Mouse (Mus musculus): ENCODE results near the gene M6pr. TPM values are rescaled to one million over a fixed set of nuclear protein-coding genes. Genes with fewer than 3 reads are reported as not detected.

M6pr gene
- 10 to 100 TPM; 62.3 to 64.3 TPM for total RNA-seq (2021)

DNA sequence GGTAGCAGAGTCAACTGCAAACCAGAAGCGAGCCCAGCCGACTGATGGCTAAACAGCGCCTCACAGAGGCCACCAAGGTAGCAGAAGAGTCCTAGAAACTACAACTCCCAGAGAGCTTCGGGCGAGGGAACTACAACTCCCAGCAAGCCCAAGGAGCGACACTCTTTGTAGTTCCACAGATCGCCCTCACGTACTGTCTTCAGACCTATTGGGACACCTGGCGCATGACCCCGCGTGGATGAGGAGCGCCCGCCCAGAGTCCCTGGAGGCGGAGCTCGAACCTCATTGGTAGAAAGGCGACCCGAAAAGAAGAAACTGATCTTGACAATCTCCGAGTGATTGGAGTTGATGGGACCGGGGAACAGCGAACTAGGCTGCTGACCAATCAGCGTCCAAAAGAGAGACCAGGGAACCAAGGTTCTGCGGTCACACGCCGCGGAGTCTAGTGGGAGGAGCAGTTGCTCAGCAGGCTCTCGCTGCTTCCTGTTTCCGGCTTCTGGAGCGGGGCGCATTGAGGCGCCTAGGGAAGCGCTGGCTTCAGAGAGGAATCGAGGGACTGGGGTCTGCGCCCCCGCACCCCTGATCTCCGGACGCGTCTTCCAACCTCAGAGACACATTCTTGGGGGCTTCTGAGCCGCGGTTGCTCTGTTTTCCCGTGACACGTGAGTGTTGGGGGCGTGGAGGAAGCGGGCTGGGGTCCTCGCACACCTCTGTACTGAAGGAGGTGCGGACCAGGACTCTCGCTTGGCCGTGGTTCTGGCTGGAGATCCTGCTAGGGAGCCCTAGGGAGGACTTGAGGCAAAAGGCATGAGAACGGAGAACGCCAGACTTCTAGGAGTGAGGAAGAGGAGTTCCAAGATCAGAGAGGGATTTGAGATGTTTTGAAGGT, at the start of gene M6pr:
Gene M6pr, plus strand, starts transcription at position 216 of the 889 bp plus-strand sequence.
- DNase-seq (ENCODE audit: low spot score in 2 of 2) = peak; percentile 95 to 100
- intact Hi-C loops (cut with DNase I) = loop anchor here (2.0 kb wide), 1 partner anchor 30 kb away; no protein-coding TSS in a partner anchor

DNA sequence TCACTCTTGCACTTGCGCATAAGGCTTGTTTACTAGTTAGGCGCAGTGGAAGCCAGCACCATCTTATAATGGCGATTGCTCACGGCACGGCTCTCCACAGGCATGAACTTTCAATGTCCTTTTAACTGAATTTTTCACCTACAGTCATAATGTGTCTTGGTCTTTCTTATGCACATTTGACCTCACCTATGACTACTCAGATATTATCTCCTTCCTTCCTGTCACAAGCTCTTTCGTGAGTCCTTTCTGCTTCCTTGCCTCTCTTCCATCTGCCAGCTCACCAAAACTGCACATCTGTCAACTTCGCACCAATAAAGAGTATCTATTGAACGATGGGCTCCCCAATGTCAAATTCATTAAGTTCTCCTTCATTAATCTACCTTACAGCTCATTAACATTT, 46.0 kb upstream of the M6pr start:
- intact Hi-C loops (cut with DNase I) = no loop called here
- no peak for DNase-seq (ENCODE audit: low spot score in 2 of 2)

DNA sequence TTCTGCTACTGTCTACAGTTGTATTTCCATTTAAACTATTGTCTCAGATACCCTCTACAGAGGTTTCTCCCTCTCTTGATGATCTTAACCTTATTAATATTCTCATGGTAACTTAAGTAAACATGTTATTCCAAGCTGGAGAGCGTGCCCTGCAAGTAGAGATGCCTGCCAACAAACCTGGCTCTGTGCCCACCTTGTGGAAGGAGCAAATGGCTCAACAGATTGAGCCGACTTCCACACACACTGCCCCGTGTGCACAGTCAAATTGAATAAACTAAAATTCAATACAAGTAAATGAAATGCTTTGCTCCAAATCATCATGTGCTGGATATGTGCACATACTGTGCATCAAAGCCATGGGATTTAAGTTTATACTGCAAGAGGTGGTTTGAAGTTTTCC, 40.0 kb upstream of the M6pr start:
- peak; percentile 22 to 42 for DNase-seq (ENCODE audit: low spot score in 2 of 2)
- intact Hi-C loops (cut with DNase I) = no loop called here

DNA sequence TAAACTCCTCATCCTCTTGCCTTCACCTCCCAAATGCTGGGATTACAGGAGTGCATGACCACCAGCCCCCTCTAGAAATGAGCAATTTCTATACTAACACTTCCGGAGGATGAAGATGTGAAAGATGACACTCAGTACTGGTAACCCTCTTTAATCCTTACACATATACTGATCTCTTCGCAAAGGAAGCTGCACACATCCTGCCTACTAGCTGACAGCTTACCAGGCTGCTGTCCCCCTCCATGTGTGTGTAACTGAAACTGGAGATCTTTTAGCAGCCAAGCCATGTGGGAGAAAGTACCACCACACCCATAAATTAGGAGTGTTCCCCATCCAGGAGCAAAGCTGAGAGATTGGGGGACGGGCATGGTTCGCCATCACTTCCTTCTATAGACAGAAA, 39.4 kb upstream of the M6pr start:
- intact Hi-C loops (cut with DNase I) = no loop called here
- no peak for DNase-seq (ENCODE audit: low spot score in 2 of 2)

DNA sequence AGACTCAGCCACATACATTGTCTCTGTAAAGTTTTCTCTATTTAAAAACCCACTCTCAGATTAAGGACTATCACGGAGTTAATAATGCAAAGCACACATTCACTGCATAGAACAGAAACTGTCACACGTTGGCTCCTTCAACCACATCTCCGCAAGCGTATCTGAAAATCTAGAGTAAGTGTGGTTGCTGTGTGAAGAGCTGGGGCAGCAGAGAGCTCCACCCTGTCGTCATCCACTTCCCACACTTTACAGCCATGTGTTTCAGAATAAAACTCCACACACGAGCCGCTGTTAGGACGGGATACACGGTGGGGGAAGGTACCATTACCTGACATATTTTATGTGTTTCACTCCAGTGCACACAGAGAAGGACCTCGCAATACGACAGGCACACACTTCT, 38.4 kb upstream of the M6pr start:
- DNase-seq (ENCODE audit: low spot score in 2 of 2) = peak in 1 of 2 experiments; percentile 23
- intact Hi-C loops (cut with DNase I) = no loop called here

DNA sequence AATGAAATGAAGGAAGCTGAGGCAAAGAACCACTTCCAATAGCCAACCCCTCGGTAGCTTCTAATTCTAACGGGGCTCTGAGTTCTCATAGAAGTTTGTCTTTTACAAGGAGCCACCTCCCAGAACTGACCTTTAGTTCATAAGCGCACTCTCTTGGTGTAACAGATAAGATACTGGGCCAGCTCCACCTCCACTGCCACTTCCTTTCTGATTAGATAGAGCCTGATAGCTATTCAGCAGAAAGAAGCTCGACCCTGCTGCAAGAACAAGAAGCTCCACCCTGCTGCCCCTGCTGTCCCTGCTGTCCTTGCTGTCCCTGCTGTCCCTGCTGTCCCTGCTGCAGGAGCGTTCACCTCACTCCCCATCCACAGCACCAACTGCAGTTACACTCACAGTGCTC, 34.0 kb upstream of the M6pr start:
- no peak for DNase-seq (ENCODE audit: low spot score in 2 of 2)
- intact Hi-C loops (cut with DNase I) = no loop called here

DNA sequence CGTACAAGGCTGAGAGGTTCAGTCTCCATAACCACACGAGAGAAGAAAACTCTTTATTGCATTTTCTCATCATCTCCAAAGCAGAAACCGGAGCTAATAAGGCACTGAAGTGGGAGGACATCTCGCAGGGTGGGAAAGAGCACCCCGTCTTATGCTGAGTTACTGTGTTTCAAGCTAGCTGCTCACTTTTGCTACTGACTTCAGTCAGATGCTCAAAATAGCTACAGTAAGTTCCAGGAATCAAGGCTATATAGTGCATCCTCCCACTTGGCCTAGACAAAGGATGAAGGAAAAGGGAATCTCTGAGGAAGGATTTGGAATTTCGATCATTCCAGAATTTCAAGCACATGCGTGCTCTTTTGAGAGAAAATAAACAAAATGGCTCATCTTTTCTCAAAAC, 32.0 kb upstream of the M6pr start:
- intact Hi-C loops (cut with DNase I) = no loop called here
- DNase-seq (ENCODE audit: low spot score in 2 of 2) = no peak

DNA sequence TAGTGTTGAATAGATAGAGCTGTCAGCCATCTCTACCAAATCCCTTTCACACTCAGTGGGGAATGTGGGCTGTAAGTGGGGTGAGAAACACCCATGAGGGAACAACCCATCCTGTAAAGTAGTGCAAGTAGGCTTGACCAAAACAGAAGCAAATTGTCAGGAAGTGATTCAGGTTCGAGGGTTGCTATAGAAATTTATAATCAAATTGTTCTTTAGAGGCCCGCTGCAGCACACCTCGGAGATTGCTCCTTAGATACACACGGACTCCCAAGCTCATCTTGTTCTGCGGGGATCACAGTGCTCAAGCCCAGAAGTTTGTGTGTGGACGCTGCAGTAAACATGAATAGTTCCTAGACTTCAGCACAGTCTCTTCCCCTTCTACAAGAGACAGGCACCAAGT, 25.7 kb upstream of the M6pr start, which contains the start of gene Klrg1:
Gene Klrg1, minus strand, starts transcription at position 101 of the 400 bp plus-strand sequence.
- intact Hi-C loops (cut with DNase I) = no loop called here
- no peak for DNase-seq (ENCODE audit: low spot score in 2 of 2)

DNA sequence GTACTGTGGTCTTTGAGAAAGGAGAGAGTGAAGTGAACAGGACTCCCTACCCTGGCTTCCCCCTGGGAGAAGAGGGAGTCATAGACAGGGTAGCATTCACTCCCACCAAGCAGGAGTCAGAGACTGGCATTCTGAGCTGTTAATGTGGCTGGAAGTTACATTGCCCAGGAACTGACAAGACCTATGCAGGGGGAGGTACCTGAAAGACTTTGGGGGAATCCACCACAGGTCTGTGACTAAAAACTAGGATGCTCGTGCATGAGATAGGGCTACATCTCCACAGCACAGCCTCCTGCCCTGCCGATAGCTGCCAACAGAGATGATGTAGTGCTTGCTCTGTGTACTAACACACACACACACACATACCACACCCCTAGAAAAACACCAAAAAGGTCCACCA, 25.1 kb upstream of the M6pr start:
- DNase-seq (ENCODE audit: low spot score in 2 of 2) = no peak
- intact Hi-C loops (cut with DNase I) = no loop called here

DNA sequence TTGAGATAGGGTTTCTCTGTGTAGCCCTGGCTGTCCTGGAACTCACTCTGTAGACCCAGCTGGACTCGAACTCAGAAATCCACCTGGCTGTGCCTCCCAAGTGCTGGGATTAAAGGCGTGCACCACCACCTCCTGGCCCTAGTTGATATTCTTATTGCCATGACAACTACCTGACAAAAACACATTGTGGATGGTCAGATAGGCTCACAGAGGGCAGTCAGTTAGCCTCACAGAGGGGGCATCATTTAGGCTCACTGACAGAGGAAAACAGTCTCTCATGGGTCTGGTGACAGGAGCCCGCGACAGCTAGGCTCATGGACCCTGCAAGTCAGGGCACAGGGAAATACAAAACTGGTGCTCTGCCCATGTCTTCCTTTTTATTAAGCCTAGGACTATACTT, 24.2 kb upstream of the M6pr start:
- DNase-seq (ENCODE audit: low spot score in 2 of 2) = no peak
- intact Hi-C loops (cut with DNase I) = no loop called here

DNA sequence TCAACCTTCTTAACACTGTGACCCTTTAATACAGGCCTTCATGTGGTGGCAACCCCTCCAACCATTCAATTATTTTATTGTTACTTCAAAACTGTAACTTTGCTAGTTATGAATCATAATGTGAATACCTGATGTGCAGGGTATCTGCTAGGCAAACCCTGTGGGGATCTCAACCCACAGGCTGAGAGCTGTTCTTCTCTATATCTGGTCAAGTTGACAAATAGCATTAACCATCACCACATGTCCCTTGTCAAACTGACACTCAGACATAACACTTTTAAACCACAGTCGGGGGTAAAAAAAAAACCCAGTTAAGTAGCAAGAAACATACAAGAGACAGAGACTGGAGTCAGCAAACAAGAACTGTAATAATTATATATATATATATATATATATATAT, 23.7 kb upstream of the M6pr start:
- intact Hi-C loops (cut with DNase I) = no loop called here
- DNase-seq (ENCODE audit: low spot score in 2 of 2) = no peak

DNA sequence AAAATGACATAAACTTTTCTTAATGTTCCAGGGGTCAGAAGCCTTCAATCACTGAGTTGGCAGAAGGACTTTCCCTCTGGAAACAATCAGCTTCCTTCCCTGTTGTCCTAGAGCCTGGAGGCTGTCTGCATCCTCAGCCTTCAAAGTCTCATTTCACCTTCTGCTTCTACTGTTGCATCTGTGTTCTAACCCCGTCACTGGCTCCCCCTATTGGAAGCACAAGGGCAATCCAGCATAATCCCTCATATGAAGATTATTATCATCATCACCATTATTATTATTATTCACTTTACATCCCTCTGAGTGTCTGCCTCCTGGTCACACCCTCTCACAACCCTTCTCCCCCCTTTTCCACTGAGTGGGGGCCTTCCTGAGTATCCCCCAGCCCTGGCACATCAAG, 20.3 kb upstream of the M6pr start:
- DNase-seq (ENCODE audit: low spot score in 2 of 2) = no peak
- intact Hi-C loops (cut with DNase I) = no loop called here

DNA sequence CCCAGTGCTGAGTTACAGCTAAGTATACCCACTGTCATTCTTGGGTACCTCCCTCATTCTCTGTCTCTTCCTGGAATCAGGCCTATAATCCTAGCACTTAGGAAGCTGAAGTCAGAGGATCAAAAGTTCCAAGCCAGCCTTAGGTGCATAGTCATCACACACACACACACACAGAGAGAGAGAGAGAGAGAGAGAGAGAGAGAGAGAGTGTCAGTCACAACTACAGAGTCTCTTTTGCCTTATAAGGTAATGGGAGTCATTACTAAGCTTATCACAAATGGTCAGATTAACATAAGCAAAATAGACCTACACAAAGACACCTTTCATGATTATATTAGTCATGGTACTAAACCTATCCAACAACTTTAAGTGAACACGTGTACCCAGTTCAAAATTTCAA, 19.2 kb upstream of the M6pr start:
- DNase-seq (ENCODE audit: low spot score in 2 of 2) = no peak
- intact Hi-C loops (cut with DNase I) = no loop called here

DNA sequence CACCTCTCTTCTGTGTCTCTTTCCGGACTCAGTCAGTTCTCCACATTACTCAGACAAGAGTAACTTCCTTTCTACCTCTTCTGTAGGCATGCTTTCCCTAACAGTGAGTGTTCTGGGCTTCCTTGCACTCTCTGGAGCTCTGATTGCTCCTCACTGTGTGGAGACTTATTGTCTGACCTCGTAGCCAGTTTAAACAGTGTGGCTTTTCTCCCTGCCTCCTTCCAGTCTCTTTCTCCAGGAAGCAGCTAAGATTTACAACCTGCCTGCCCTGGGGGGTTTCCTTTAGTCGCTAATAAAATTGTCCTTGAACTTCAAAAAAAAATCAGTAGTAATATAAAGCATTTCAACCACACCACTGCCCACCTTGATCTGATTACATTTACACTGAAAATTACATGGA, 18.3 kb upstream of the M6pr start:
- DNase-seq (ENCODE audit: low spot score in 2 of 2) = no peak
- intact Hi-C loops (cut with DNase I) = no loop called here

DNA sequence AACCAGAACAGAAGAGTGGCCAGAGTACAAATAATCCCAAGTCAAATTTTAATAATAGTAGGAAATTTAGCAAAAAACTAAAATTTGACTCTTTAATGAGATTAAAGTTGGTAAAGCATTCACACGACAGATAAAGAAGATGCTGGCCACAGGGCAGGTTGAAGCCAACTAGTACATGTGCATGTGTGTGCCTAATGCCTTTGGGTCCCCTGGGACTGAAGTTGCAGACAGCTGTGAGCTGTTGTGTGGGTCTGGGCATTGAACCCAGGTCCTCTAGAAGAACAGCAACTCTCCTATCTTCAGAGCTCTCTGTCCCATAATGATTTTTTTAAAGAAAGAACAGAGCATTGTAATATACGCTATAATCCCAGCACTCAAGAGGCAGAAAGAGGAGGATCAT, 17.3 kb upstream of the M6pr start:
- no peak for DNase-seq (ENCODE audit: low spot score in 2 of 2)
- intact Hi-C loops (cut with DNase I) = no loop called here

DNA sequence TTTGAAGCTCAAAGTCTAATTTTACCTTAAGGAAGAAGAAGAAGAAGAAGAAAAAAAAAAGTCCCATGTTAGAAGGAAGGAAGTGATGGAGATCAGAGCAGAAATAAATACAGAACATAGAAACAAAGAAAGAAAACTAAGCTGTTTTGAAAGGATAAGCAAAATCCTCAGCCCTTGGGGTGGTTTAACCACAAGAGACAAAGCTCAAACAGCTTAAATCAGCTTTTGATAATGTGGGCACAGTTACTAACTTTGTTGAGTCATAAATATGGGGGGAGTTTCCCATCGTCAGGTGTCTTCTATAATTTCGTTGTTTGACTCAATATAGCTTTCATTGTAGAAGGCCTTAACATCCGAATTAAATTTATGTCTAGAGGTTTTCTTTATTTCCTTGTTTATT, 16.8 kb upstream of the M6pr start:
- DNase-seq (ENCODE audit: low spot score in 2 of 2) = no peak
- intact Hi-C loops (cut with DNase I) = no loop called here

DNA sequence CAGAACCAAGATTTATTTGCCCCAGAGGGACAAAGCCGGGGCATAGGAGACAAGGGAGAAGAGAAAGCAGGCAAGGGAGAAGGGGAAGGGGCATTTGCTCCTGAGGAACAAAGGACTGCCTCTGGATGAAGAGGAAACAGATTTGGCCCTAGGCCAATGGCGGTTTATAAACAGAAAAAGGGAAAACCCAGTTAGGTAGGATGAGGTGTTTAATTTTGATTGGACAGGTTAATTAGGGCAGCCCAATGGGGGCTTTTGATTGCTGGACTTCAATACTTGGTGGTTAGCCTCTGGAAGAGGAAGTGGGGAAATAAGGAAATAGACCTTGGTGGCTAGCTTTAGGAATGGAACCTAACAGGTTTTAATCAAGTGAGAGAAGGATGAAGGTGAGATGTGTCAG, 16.3 kb upstream of the M6pr start:
- DNase-seq (ENCODE audit: low spot score in 2 of 2) = no peak
- intact Hi-C loops (cut with DNase I) = no loop called here

DNA sequence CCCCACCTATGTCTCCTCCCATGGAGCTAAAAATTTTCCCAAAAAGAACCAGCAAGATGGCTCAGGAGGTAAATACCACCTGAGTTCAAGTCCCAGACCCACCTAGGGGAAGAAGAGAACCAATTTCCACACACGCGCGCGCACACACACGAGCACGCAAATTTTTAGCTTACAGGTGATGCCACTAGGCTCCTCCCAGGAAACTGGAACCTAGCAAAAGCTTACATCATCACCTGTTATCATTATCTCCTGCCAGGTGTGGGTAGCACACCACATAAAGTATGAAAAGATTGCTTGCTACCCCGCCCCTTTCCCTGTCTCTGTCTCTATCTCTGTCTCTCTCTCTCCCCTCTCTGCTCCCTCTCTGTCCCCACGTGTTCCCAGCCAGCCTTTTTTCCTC, 15.4 kb upstream of the M6pr start:
- intact Hi-C loops (cut with DNase I) = no loop called here

DNA sequence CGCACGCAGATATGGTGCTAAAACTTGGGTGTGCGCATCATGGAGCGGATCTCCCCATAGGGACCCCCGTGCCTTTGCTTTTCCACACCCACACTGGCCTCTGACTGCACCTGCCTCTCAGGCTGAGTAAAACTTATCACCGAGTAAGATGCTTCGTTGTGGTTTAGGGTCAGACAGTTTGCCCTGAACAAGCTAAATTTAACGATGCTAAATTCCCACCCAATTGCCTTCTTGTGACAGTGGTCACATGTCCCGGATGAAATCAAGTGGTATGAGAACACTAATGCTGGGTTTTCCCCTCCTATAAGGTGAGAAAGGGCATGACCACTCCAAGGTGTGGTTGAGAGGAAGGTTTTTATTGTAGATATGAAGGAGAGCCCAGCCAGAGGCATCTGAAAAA, 14.7 kb upstream of the M6pr start:
- intact Hi-C loops (cut with DNase I) = no loop called here
- DNase-seq (ENCODE audit: low spot score in 2 of 2) = no peak

More for the DNA sequence above, 15.4 kb upstream of the M6pr start:
- no peak for DNase-seq (ENCODE audit: low spot score in 2 of 2)

DNA sequence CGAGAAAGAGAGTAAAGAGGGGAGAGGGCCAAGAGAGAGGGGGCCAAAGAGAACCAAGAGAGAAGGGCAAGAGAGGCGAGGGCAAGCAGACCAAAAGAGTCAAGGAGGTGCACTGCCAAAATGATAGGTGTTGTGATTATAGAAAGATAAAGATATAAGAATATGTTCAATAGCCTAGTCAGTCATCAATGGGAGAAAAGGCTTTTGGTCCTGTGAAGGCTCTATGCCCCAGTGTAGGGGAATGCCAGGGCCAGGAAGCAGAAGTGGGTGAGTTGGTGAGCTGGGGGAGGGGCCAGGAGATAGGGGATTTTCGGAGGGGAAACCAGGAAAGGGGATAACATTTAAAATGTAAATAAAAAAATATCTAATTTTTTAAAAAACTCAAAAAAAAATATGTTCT, 14.2 kb upstream of the M6pr start:
- intact Hi-C loops (cut with DNase I) = no loop called here
- DNase-seq (ENCODE audit: low spot score in 2 of 2) = no peak

DNA sequence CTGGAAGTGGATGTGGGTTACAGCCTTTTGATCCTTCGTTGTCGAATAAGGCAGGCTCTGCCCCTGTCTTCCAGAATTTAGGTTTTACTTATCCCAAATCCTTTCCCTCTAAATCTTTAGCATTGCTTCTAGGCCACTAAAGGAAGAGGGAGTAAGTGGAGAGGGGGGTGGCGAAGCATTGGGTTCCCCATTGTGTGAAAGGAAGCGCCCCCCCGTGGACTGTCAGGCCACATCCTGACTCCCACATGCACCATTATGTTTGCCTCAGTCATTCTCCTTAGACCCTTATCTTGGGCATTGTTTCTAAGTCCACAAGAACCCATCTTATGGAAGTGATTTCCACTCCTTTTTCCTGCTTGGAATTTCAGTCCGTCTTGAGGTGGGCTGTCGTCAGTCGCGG, 13.3 kb upstream of the M6pr start:
- intact Hi-C loops (cut with DNase I) = no loop called here
- DNase-seq (ENCODE audit: low spot score in 2 of 2) = no peak

DNA sequence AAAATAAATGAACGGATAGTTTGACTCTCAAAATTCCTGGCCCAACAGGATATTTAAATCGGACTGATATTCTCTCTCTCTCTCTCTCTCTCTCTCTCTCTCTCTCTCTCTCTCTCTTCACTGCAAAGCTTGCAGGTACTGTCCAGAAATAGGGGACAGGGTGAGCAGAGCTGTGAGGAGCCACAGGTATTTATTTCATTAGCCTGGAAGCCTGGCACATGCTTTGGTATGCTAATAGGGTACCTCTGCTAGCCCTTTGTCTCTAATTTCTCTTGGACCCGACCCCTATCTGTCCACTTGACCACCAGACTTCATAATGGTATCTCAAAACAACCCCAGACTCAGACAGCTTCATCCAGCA, 11.6 kb upstream of the M6pr start:
- intact Hi-C loops (cut with DNase I) = no loop called here
- no peak for DNase-seq (ENCODE audit: low spot score in 2 of 2)
